Mouse (Mus musculus): ENCODE data around the gene Defb45.

DNA sequence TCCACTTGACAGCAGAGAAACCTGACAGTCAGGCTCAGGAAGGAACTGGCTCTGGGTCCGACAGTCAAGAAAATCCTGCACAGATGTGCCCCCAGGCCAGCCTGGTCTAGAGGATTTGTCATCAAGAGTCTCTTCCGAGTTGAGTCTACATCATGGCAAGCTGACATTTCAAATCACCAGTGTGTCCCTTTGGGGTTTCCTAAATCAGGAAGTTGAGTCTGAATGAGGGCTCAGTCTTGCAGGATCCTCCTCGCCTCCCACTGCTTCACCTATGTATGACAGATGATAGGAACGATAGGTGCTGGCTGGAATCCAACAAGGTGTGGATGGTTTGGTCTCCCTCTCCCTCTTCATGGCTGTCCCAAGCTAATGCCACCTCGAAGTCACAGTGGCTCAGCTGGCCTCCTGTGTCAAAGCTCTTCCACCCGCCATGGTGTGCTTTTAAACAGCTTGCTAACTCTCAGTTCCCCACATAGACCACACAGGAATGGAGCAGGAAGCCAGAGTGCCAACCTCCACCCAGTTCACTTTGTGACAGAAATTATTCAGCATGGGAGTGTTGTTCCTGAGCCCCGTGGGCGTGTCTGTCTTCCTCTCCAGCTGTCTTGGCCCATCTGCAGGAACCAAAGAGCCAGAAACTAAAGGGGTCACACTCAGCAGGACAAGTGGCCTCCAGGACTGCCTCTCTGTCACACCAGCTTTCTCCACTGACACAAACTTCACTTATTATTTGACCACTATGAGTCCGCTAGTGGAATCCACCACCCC, 21.4 kb upstream of the Defb45 start:
- TF ChIP-seq POLR2A (IDR thresholded peaks at IDR 0.05; ENCODE audit: insufficient read depth, low read depth, low read length): no peak
- TF ChIP-seq CTCF (IDR thresholded peaks at IDR 0.05): no peak

Measured in heart, adult 2 months (tissue).